In genomic region chr3:94953384-94953763, GRCm38 (mm10) we compare ENCODE assay signal across 8 mouse cellular contexts. TPM values are rescaled to one million over a fixed set of nuclear protein-coding genes. Genes with fewer than 3 reads are reported as not detected.
DNase-seq lines count a peak whose midpoint lies in the region; ATAC-seq and TF ChIP-seq lines count a peak whose summit lies in the region.

No protein-coding gene starts in this region.

- intact Hi-C loops in heart, adult 2 months (cut with DNase I) = no loop called here
- intact Hi-C loops in heart, postnatal 25 days (cut with DNase I) = no loop called here

- H3ac ChIP-seq in C2C12 (ENCODE audit: control insufficient read depth, insufficient read length, low read depth) = peak overlapping the region; percentile 53

- no peaks in the 10 kb centered on the region for H3K4me1 ChIP-seq in heart, adult 2 months (ENCODE audit: control insufficient read depth, insufficient read depth, low read length)
- peaks cover 18% of the 10 kb centered on the region for H3K4me1 ChIP-seq in forebrain, embryonic 12.5 days
- peaks cover 8 to 12% of the 10 kb centered on the region in 2 experiments for H3K4me1 ChIP-seq in liver, embryonic 14.5 days (replicated peaks; ENCODE audit: control insufficient read depth in 2 of 2, insufficient read depth in 2 of 2, low read length in 1 of 2)

- no peak for TF ChIP-seq CTCF in heart, adult 2 months (IDR thresholded peaks at IDR 0.05)
- TF ChIP-seq CTCF in C2C12 (IDR thresholded peaks at IDR 0.05; ENCODE audit: control insufficient read depth, insufficient read depth, insufficient read length) = no peak
- TF ChIP-seq CTCF in liver, embryonic 14.5 days (IDR thresholded peaks at IDR 0.05; ENCODE audit: low read depth) = no peak

- H3K27ac ChIP-seq in heart, adult 2 months = peak overlapping the region; percentile 87
- H3K27ac ChIP-seq in forebrain, embryonic 12.5 days = peak overlapping the region; percentile 93
- H3K27ac ChIP-seq in liver, embryonic 14.5 days = peak overlapping the region; percentile 9; the same call in 1 of the 2 replicates

- no peaks in the 10 kb centered on the region for H3K27me3 ChIP-seq in heart, adult 2 months (ENCODE audit: control insufficient read depth, insufficient read depth, low read length)
- H3K27me3 ChIP-seq in C2C12 (ENCODE audit: control insufficient read depth, insufficient read depth, insufficient read length) = no peaks in the 10 kb centered on the region
- no peaks in the 10 kb centered on the region for H3K27me3 ChIP-seq in forebrain, embryonic 12.5 days
- no peaks in the 10 kb centered on the region for H3K27me3 ChIP-seq in liver, embryonic 14.5 days (ENCODE audit: control insufficient read depth, insufficient read depth, low read length)

- no peaks in the 10 kb centered on the region for H3K36me3 ChIP-seq in heart, adult 2 months (ENCODE audit: control insufficient read depth, insufficient read depth, low read length)
- peaks cover 7% of the 10 kb centered on the region for H3K36me3 ChIP-seq in C2C12 (ENCODE audit: control insufficient read depth, insufficient read depth)
- peaks cover 27% of the 10 kb centered on the region for H3K36me3 ChIP-seq in forebrain, embryonic 12.5 days (replicated peaks)
- no peaks in the 10 kb centered on the region for H3K36me3 ChIP-seq in liver, embryonic 14.5 days (replicated peaks; ENCODE audit: control insufficient read depth, insufficient read depth, low read depth)

- H3K79me2 ChIP-seq in heart, adult 2 months (replicated peaks; ENCODE audit: control insufficient read depth, insufficient read depth, low read length) = no peaks in the 10 kb centered on the region
- no peaks in the 10 kb centered on the region for H3K79me2 ChIP-seq in C2C12 (ENCODE audit: control insufficient read depth, insufficient read depth)

- H3K79me3 ChIP-seq in C2C12 (ENCODE audit: low read depth) = no peaks in the 10 kb centered on the region

- TF ChIP-seq POLR2A in heart, adult 2 months (IDR thresholded peaks at IDR 0.05; ENCODE audit: insufficient read depth, low read depth, low read length) = no peak

- DNase-seq in heart, adult 2 months = no peak
- no peak for DNase-seq in heart, postnatal 25 days (ENCODE audit: low spot score)
- no peak for DNase-seq in liver, embryonic 14.5 days (ENCODE audit: low read depth in 3 of 3, low spot score in 3 of 3)
- DNase-seq in right cerebral cortex, adult 18-20 months = no peak
- no peak for DNase-seq in B cell, adult 2 months
- DNase-seq in cerebellum, adult 11 months = no peak

- no peak for TF ChIP-seq EP300 in heart, adult 2 months (IDR thresholded peaks at IDR 0.05; ENCODE audit: insufficient read depth, low read depth, low read length)
- TF ChIP-seq EP300 in liver, embryonic 14.5 days (IDR thresholded peaks at IDR 0.05; ENCODE audit: low read depth) = no peak

- H3K9ac ChIP-seq in heart, adult 2 months (ENCODE audit: low read depth, low read length) = peak overlapping the region; percentile 43
- H3K9ac ChIP-seq in forebrain, embryonic 12.5 days = peak overlapping the region; percentile 85
- H3K9ac ChIP-seq in liver, embryonic 14.5 days (replicated peaks) = peak overlapping the region; percentile 86

- 10% methylated on average over 9 of the region's 9 CpGs for WGBS in heart, adult 2 months
- WGBS in forebrain, embryonic 12.5 days = 18% methylated on average over 9 of the region's 9 CpGs
- 11% methylated on average over 9 of the region's 9 CpGs for WGBS in liver, embryonic 14.5 days (ENCODE audit: insufficient replicate concordance)

- H3K4me3 ChIP-seq in heart, adult 2 months = peak overlapping the region; percentile 61
- peak overlapping the region; percentile 74 for H3K4me3 ChIP-seq in C2C12 (ENCODE audit: insufficient read depth, poor library complexity, severe bottlenecking)
- peak overlapping the region; percentile 74 for H3K4me3 ChIP-seq in forebrain, embryonic 12.5 days (replicated peaks)
- H3K4me3 ChIP-seq in liver, embryonic 14.5 days (ENCODE audit: insufficient read depth in 1 of 2, low read depth in 2 of 2, low read length in 2 of 2) = peak overlapping the region; percentile 74 to 81

- ATAC-seq in forebrain, embryonic 12.5 days (ENCODE audit: low FRiP score) = no peak; the same call in 1 of the 2 replicates
- no peak for ATAC-seq in liver, embryonic 14.5 days (ENCODE audit: insufficient read depth)

- peak overlapping the region; percentile 67 for H3K4me2 ChIP-seq in forebrain, embryonic 12.5 days
- peak overlapping the region; percentile 96 for H3K4me2 ChIP-seq in liver, embryonic 14.5 days (ENCODE audit: low read depth)

- H3K9me3 ChIP-seq in forebrain, embryonic 12.5 days = no peaks in the 10 kb centered on the region
- no peaks in the 10 kb centered on the region for H3K9me3 ChIP-seq in liver, embryonic 14.5 days (ENCODE audit: control insufficient read depth, low read length)

TF ChIP-seq in C2C12, 6 proteins besides CTCF, POLR2A, EP300 and RAD21:
- TF ChIP-seq MYOD1 (IDR thresholded peaks at IDR 0.05; ENCODE audit: control insufficient read depth, insufficient read length, low read depth) = no peak
- no peak for TF ChIP-seq MYOG (IDR thresholded peaks at IDR 0.05; ENCODE audit: control insufficient read depth, extremely low read depth, insufficient read length)
- no peak for TF ChIP-seq USF1 (IDR thresholded peaks at IDR 0.05; ENCODE audit: low read depth)
- no peak for TF ChIP-seq CEBPB (IDR thresholded peaks at IDR 0.05; ENCODE audit: low read depth)
- no peak for TF ChIP-seq FOSL1 (IDR thresholded peaks at IDR 0.05; ENCODE audit: insufficient read depth, low read length, poor library complexity, severe bottlenecking)
- TF ChIP-seq MAX (IDR thresholded peaks at IDR 0.05) = no peak

RNA-seq across cellular contexts. Expression of gene Rfx5, which starts 0.5 kb away (rescaled TPM):
- 1 to 10 TPM; 6.6 to 8.0 TPM for total RNA-seq in heart, adult 2 months (2021)
- polyA plus RNA-seq in heart, adult 2 months (2012; rRNA removed) = 5.6 and 7.1 TPM in 2 replicates
- 1 to 10 TPM; 6.2 to 6.9 TPM for total RNA-seq in heart, postnatal 25 days (2021)
- polyA plus RNA-seq in C2C12 (2012; fragmentation: generic; extraction: Trizol) = 3.0 TPM
- 8.6 and 9.2 TPM in 2 replicates for polyA plus RNA-seq in forebrain, embryonic 12.5 days (2016; fragmentation: Nextera tagmentation; extraction: Ambion mirVana)
- 2.3 TPM in 2 replicates for polyA plus RNA-seq in liver, embryonic 14.5 days (2012; rRNA removed)
- polyA plus RNA-seq in liver, embryonic 14.5 days (2014; fragmentation: Nextera tagmentation; extraction: Ambion mirVana) = 0.88 and 1.5 TPM in 2 replicates

RNA-seq across cellular contexts. Expression of gene Selenbp1, which starts 20.5 kb away (rescaled TPM):
- 100 to 1,000 TPM; 100 to 122 TPM for total RNA-seq in heart, adult 2 months (2021)
- 190 and 223 TPM in 2 replicates for polyA plus RNA-seq in heart, adult 2 months (2012; rRNA removed)
- 10 to 100 TPM; 93.9 to 98.3 TPM for total RNA-seq in heart, postnatal 25 days (2021)
- 0.16 TPM for polyA plus RNA-seq in C2C12 (2012; fragmentation: generic; extraction: Trizol)
- 5.5 and 5.9 TPM in 2 replicates for polyA plus RNA-seq in forebrain, embryonic 12.5 days (2016; fragmentation: Nextera tagmentation; extraction: Ambion mirVana)
- polyA plus RNA-seq in liver, embryonic 14.5 days (2012; rRNA removed) = 43.5 and 44.8 TPM in 2 replicates
- 56.7 and 71.2 TPM in 2 replicates for polyA plus RNA-seq in liver, embryonic 14.5 days (2014; fragmentation: Nextera tagmentation; extraction: Ambion mirVana)

RNA-seq across cellular contexts. Expression of gene Pi4kb, which starts 21.2 kb away (rescaled TPM):
- total RNA-seq in heart, adult 2 months (2021) = 10 to 100 TPM; 25.8 to 29.5 TPM
- polyA plus RNA-seq in heart, adult 2 months (2012; rRNA removed) = 18.7 and 28.7 TPM in 2 replicates
- total RNA-seq in heart, postnatal 25 days (2021) = 10 to 100 TPM; 25.3 to 27.0 TPM
- 33.2 TPM for polyA plus RNA-seq in C2C12 (2012; fragmentation: generic; extraction: Trizol)
- polyA plus RNA-seq in forebrain, embryonic 12.5 days (2016; fragmentation: Nextera tagmentation; extraction: Ambion mirVana) = 17.2 and 25.5 TPM in 2 replicates
- polyA plus RNA-seq in liver, embryonic 14.5 days (2012; rRNA removed) = 7.3 and 14.0 TPM in 2 replicates
- 6.8 and 10.0 TPM in 2 replicates for polyA plus RNA-seq in liver, embryonic 14.5 days (2014; fragmentation: Nextera tagmentation; extraction: Ambion mirVana)

Comparison
In these comparisons a context has a peak if more than half of its experiments do, and no peak if none do; other contexts are left out.
1. H3K27ac ChIP-seq: peak in every context shown above with its lines; median percentile 93 in forebrain, embryonic 12.5 days; 87 in heart, adult 2 months; 9 in liver, embryonic 14.5 days.